In the genomic region with DNA sequence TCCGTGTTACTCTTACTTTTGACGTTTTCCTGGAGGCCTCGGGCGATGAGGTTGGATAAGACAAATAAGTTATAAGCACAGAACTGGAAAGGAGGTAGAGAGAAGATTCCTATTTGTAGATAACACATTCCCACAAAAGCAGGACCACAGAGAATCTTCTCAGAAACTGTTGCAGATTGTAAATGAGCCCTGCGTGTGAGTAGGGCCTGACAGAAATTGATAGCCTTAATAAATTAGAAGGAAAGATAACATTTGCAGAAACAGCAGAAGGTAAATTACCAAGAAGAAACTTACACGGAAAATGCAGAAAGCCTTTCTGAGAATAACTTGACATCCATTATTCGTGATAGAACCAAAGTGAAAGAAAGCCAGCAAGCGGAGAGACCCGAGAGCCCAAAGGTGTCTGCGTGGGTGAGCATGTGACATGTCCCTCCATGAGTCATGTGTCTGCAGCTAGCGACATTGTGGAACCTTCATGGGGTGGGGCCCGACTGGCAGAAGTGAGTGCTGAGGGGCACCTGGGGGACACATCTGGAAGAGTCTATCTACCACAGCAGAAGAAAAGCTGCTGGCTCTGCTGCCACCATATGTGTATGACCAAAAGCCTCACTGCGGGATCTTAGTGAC, we compare ENCODE assay signal across 22 mouse cellular contexts. TPM values are rescaled to one million over a fixed set of nuclear protein-coding genes. Genes with fewer than 3 reads are reported as not detected.
A peak's percentile ranks its signal among the peaks of the same experiment; 100 is the strongest.
DNase-seq lines count a peak whose midpoint lies in the region; ATAC-seq and TF ChIP-seq lines count a peak whose summit lies in the region.
"Had no signal": no experiment of that assay in that cellular context is flagged by ENCODE, and none has a peak within 500 bp of the region (broad histone marks: within the 10 kb centered on the region; RNA-seq: fewer than 3 reads in every experiment).

No protein-coding gene starts in this region.

- no peaks in the 10 kb centered on the region for H3K27me3 ChIP-seq in heart, embryonic 12.5 days (replicated peaks)
- no peaks in the 10 kb centered on the region for H3K27me3 ChIP-seq in CH12.LX (replicated peaks)
- H3K27me3 ChIP-seq in intestine, postnatal 0 days (replicated peaks; ENCODE audit: control insufficient read depth, insufficient read depth, low read length) = no peaks in the 10 kb centered on the region
- H3K27me3 ChIP-seq: forebrain, embryonic 13.5 days; heart, embryonic 15.5 days; hindbrain, embryonic 13.5 days had no signal

- no peak overlapping the region for H3K9ac ChIP-seq in heart, embryonic 12.5 days
- H3K9ac ChIP-seq in CH12.LX (ENCODE audit: insufficient read depth, low read depth) = peak overlapping the region; percentile 69
- no peak overlapping the region for H3K9ac ChIP-seq in intestine, postnatal 0 days (ENCODE audit: low read depth, low read length)
- H3K9ac ChIP-seq: forebrain, embryonic 13.5 days; forebrain, postnatal 0 days; heart, embryonic 15.5 days; hindbrain, embryonic 13.5 days had no signal

- no peak overlapping the region for H3K4me2 ChIP-seq in heart, embryonic 12.5 days
- peak overlapping the region; percentile 82; the same call in 1 of the 2 replicates for H3K4me2 ChIP-seq in CH12.LX (ENCODE audit: insufficient read depth, low read depth, poor library complexity, severe bottlenecking)
- H3K4me2 ChIP-seq in intestine, postnatal 0 days (replicated peaks; ENCODE audit: low read depth) = no peak overlapping the region
- H3K4me2 ChIP-seq: forebrain, embryonic 13.5 days; heart, embryonic 15.5 days; hindbrain, embryonic 13.5 days had no signal

- intact Hi-C loops in gastrocnemius, adult 2 months (cut with DNase I) = no loop called here

- no peak overlapping the region for H3K27ac ChIP-seq in heart, embryonic 12.5 days (ENCODE audit: poor library complexity, severe bottlenecking)
- H3K27ac ChIP-seq in CH12.LX (ENCODE audit: insufficient read depth, low read depth) = peak overlapping the region; percentile 61
- H3K27ac ChIP-seq in gastrocnemius, adult 2 months = no peak overlapping the region
- H3K27ac ChIP-seq in intestine, postnatal 0 days (ENCODE audit: low read depth, low read length) = no peak overlapping the region
- H3K27ac ChIP-seq: embryonic facial prominence, embryonic 10.5 days; forebrain, embryonic 13.5 days; heart, embryonic 10.5 days; heart, embryonic 15.5 days; hindbrain, embryonic 13.5 days; hindbrain, postnatal 0 days had no signal

- no peak overlapping the region for H3K4me3 ChIP-seq in heart, embryonic 12.5 days
- H3K4me3 ChIP-seq in lung, adult 2 months (replicated peaks; ENCODE audit: extremely low read depth, low read depth, low read length) = no peak overlapping the region
- peak overlapping the region in 2 of 3 experiments; percentile 19 to 22 for H3K4me3 ChIP-seq in CH12.LX (replicated peaks in 1 of 3; ENCODE audit: low read depth in 2 of 3, low read length in 2 of 3, poor library complexity in 1 of 3)
- H3K4me3 ChIP-seq in gastrocnemius, adult 2 months = no peak overlapping the region
- H3K4me3 ChIP-seq in intestine, postnatal 0 days (ENCODE audit: low read depth, low read length) = no peak overlapping the region
- H3K4me3 ChIP-seq: embryonic facial prominence, embryonic 10.5 days; forebrain, embryonic 13.5 days; heart, embryonic 10.5 days; heart, embryonic 15.5 days; hindbrain, embryonic 13.5 days had no signal

- TF ChIP-seq RAD21 in CH12.LX (IDR thresholded peaks at IDR 0.05; ENCODE audit: low read depth, low read length) = peak; percentile 21

- dilution Hi-C loops in CH12.LX (cut with MboI; ENCODE audit: extremely low pct_ligation_motif_present, extremely low pct_unique_long_range_greater_than_20kb, low sequenced_read_pairs) = no loop called here

- no peak for TF ChIP-seq POLR2A in lung, adult 2 months (IDR thresholded peaks at IDR 0.05; ENCODE audit: borderline replicate concordance, extremely low read depth, low read depth, low read length)
- TF ChIP-seq POLR2A in CH12.LX (IDR thresholded peaks at IDR 0.05; ENCODE audit: low read depth, low read length) = peak; percentile 48

- whole genome bisulfite sequencing in heart, embryonic 12.5 days = 84% methylated on average over 13 of the region's 13 CpGs
- 81% methylated on average over 13 of the region's 13 CpGs for WGBS in lung, adult 2 months
- 78% methylated on average over 13 of the region's 13 CpGs for WGBS in intestine, postnatal 0 days

- TF ChIP-seq CTCF in lung, adult 2 months (IDR thresholded peaks at IDR 0.05; ENCODE audit: insufficient read depth, low read length) = no peak
- 0 out of 4 replicates have a peak, but pooled peaks of 1 of the 2 experiments have one; percentile 2 for TF ChIP-seq CTCF in CH12.LX (conservative IDR thresholded peaks at IDR 0.05 in 1 of 2, IDR thresholded peaks at IDR 0.05 in 1 of 2; ENCODE audit: low read depth in 2 of 2, low read length in 2 of 2)
- TF ChIP-seq CTCF in gastrocnemius, adult 2 months (IDR thresholded peaks at IDR 0.05) = no peak
- no peak for TF ChIP-seq CTCF in intestine, postnatal 0 days (IDR thresholded peaks at IDR 0.05; ENCODE audit: low read depth)

- H3K36me3 ChIP-seq in heart, embryonic 12.5 days = no peaks in the 10 kb centered on the region
- H3K36me3 ChIP-seq in CH12.LX (replicated peaks in 1 of 2; ENCODE audit: control insufficient read depth in 1 of 2, insufficient read depth in 1 of 2, low read length in 1 of 2) = peaks cover 2 to 15% of the 10 kb centered on the region in 2 experiments
- H3K36me3 ChIP-seq in intestine, postnatal 0 days (ENCODE audit: control insufficient read depth, insufficient read depth) = no peaks in the 10 kb centered on the region
- H3K36me3 ChIP-seq: embryonic facial prominence, embryonic 10.5 days; heart, embryonic 10.5 days; heart, embryonic 15.5 days; hindbrain, embryonic 13.5 days had no signal

- no peak for ATAC-seq in heart, embryonic 12.5 days (ENCODE audit: insufficient number of reproducible peaks, low FRiP score)
- ATAC-seq in intestine, postnatal 0 days = no peak
- ATAC-seq: forebrain, embryonic 13.5 days; forebrain, postnatal 0 days; hindbrain, postnatal 0 days had no signal

- DNase-seq in heart, adult 11 months = peak; percentile 74
- peak; percentile 8 for DNase-seq in lung, postnatal 14 days
- DNase-seq in lung, adult 2 months = no peak
- DNase-seq in CH12.LX (ENCODE audit: extremely low read depth) = peak; percentile 73
- no peak for DNase-seq in gastrocnemius, adult 2 months
- DNase-seq: adrenal gland, adult 8-10 months; adrenal gland, postnatal 36 days; cerebellum, adult 2 months; cerebellum, postnatal 10 days; forebrain, postnatal 0 days; gastrocnemius, postnatal 36 days; heart, adult 18-20 months; heart, postnatal 14 days had no signal

- no peaks in the 10 kb centered on the region for H3K9me3 ChIP-seq in heart, embryonic 12.5 days (replicated peaks)
- peaks cover 15% of the 10 kb centered on the region for H3K9me3 ChIP-seq in CH12.LX (replicated peaks; ENCODE audit: low read length)
- no peaks in the 10 kb centered on the region for H3K9me3 ChIP-seq in intestine, postnatal 0 days (ENCODE audit: control insufficient read depth)
- H3K9me3 ChIP-seq: embryonic facial prominence, embryonic 10.5 days; forebrain, embryonic 13.5 days; heart, embryonic 10.5 days; heart, embryonic 15.5 days; hindbrain, embryonic 13.5 days had no signal

- TF ChIP-seq EP300 in CH12.LX (IDR thresholded peaks at IDR 0.05; ENCODE audit: low read length) = peak; percentile 43

- H3K79me2 ChIP-seq in CH12.LX (replicated peaks; ENCODE audit: control insufficient read depth, extremely low read depth, insufficient read depth, poor library complexity, severe bottlenecking) = no peaks in the 10 kb centered on the region; the same call in 1 of the 2 replicates

- in situ Hi-C loops in CH12.LX (cut with MboI; ENCODE audit: low pct_ligation_motif_present, low pct_unique_long_range_greater_than_20kb, low sequenced_read_pairs) = no loop called here

- no peaks in the 10 kb centered on the region for H3K4me1 ChIP-seq in heart, embryonic 12.5 days (replicated peaks)
- H3K4me1 ChIP-seq in lung, adult 2 months (ENCODE audit: control insufficient read depth, insufficient read depth, low read length) = no peaks in the 10 kb centered on the region
- H3K4me1 ChIP-seq in CH12.LX (ENCODE audit: control insufficient read depth in 1 of 2, insufficient read depth in 2 of 2) = peaks cover 30 to 69% of the 10 kb centered on the region in 2 experiments
- H3K4me1 ChIP-seq in intestine, postnatal 0 days (replicated peaks; ENCODE audit: control insufficient read depth, insufficient read depth, low read length) = no peaks in the 10 kb centered on the region
- H3K4me1 ChIP-seq: embryonic facial prominence, embryonic 10.5 days; forebrain, embryonic 13.5 days; heart, embryonic 10.5 days; heart, embryonic 15.5 days; hindbrain, embryonic 13.5 days had no signal

TF ChIP-seq in CH12.LX, 34 proteins besides CTCF, POLR2A, EP300 and RAD21 (continues in another document):
- TF ChIP-seq MAX (IDR thresholded peaks at IDR 0.05; ENCODE audit: low read length) (peak; percentile 89), UBTF (IDR thresholded peaks at IDR 0.05; ENCODE audit: low read depth, low read length) (no peak), POLR2AphosphoS2 (IDR thresholded peaks at IDR 0.05; ENCODE audit: low read depth, low read length) (no peak), MXI1 (IDR thresholded peaks at IDR 0.05; ENCODE audit: low read depth, low read length) (peak; percentile 58; the same call in 1 of the 2 replicates), HCFC1 (IDR thresholded peaks at IDR 0.05; ENCODE audit: low read depth, low read length) (peak; percentile 46), SIN3A (IDR thresholded peaks at IDR 0.05; ENCODE audit: low read length) (peak; percentile 55; the same call in 1 of the 2 replicates), KAT2A (IDR thresholded peaks at IDR 0.05; ENCODE audit: insufficient replicate concordance, low read length) (no peak), PAX5 (IDR thresholded peaks at IDR 0.05; ENCODE audit: low read length) (no peak), ELF1 (IDR thresholded peaks at IDR 0.05; ENCODE audit: low read depth, low read length) (no peak), BHLHE40 (IDR thresholded peaks at IDR 0.05; ENCODE audit: low read depth, low read length) (peak; percentile 86), IRF4 (IDR thresholded peaks at IDR 0.05; ENCODE audit: low read depth, low read length) (peak; percentile 64), SMC3 (IDR thresholded peaks at IDR 0.05; ENCODE audit: low read depth, low read length) (peak; percentile 19; the same call in 1 of the 2 replicates), CHD2 (IDR thresholded peaks at IDR 0.05; ENCODE audit: low read length) (peak; percentile 46), MYC (IDR thresholded peaks at IDR 0.05; ENCODE audit: low read depth, low read length) (peak; percentile 92), E2F4 (IDR thresholded peaks at IDR 0.05; ENCODE audit: insufficient replicate concordance, low read depth, low read length) (no peak)

RNA-seq across cellular contexts. Expression of a gene that starts 52.5 kb away (rescaled TPM):
- not detected in 2 replicates for polyA plus RNA-seq in heart, embryonic 12.5 days (2016; fragmentation: Nextera tagmentation; extraction: Ambion mirVana)
- polyA plus RNA-seq in lung, adult 2 months (2012; rRNA removed) = 1.6 and 4.3 TPM in 2 replicates
- total RNA-seq in CH12.LX (2012; rRNA removed) = 37.1 and 39.2 TPM in 2 replicates
- total RNA-seq in CH12.LX (2014; rRNA removed) = 2.4 and 4.2 TPM in 2 replicates
- 6.1 and 7.2 TPM in 2 replicates for polyA plus RNA-seq in CH12.LX (2012; ENCODE audit: insufficient read length, low read depth)
- not detected for total RNA-seq in gastrocnemius, adult 2 months (2021)
- polyA plus RNA-seq in intestine, postnatal 0 days (2015; fragmentation: Nextera tagmentation; extraction: Ambion mirVana) = 110 and 132 TPM in 2 replicates
- total RNA-seq: forebrain, postnatal 0 days; hematopoietic stem cell, adult 5-6 weeks had no signal
- polyA plus RNA-seq: embryonic facial prominence, embryonic 10.5 days; forebrain, embryonic 13.5 days; forebrain, postnatal 0 days had no signal

Comparison
In these comparisons a context has a peak if more than half of its experiments do, and no peak if none do; other contexts are left out.
1. DNase-seq: peak in heart, adult 11 months (single experiment), lung, postnatal 14 days (single experiment) and CH12.LX (single experiment); none in lung, adult 2 months (single experiment) and gastrocnemius, adult 2 months (single experiment).
2. H3K4me3 ChIP-seq: peak in CH12.LX (2 of 3); none in heart, embryonic 12.5 days (single experiment), lung, adult 2 months (single experiment), gastrocnemius, adult 2 months (single experiment) and intestine, postnatal 0 days (single experiment).
3. RNA of a gene that starts 52.5 kb away (polyA plus RNA-seq): 110 to 132 TPM in intestine, postnatal 0 days; 6.1 to 7.2 TPM in CH12.LX, 1.6 to 4.3 TPM in lung, adult 2 months and not detected in heart, embryonic 12.5 days; every median in the first group is over 10 times any median in the second.